Mouse (Mus musculus) testis, adult 2 months (tissue): ENCODE results near the gene Iqsec3. TPM values are rescaled to one million over a fixed set of nuclear protein-coding genes. Genes with fewer than 3 reads are reported as not detected.

Experiments used
- H3K27ac ChIP-seq: fragments of 200-500 bp; 2 replicates; pipeline ENCODE4 v1.5.1; 2012; ENCODE audit warnings: low read depth, low read length; ENCODE audit not compliant: control insufficient read depth, insufficient read depth
- H3K27me3 ChIP-seq: fragments of 200-500 bp; 2 replicates; pipeline ENCODE4 v1.6.1; 2012; ENCODE audit warnings: mild to moderate bottlenecking, low read length, moderate library complexity; ENCODE audit not compliant: control insufficient read depth, insufficient read depth
- H3K36me3 ChIP-seq: fragments of 200-500 bp; 2 replicates; pipeline ENCODE4 v1.6.1; 2012; ENCODE audit warnings: mild to moderate bottlenecking, low read length; ENCODE audit not compliant: control insufficient read depth, insufficient read depth
- H3K4me1 ChIP-seq: fragments of 200-500 bp; 2 replicates; pipeline ENCODE4 v1.6.1; 2012; ENCODE audit warnings: low read length; ENCODE audit not compliant: control insufficient read depth, insufficient read depth
- H3K4me3 ChIP-seq: fragments of 200-500 bp; 2 replicates; pipeline ENCODE4 v1.5.1; 2012; ENCODE audit warnings: low read depth, mild to moderate bottlenecking, low read length, moderate library complexity, mixed read lengths; ENCODE audit not compliant: control insufficient read depth
- CTCF ChIP-seq: fragments of 200-500 bp; IDR thresholded peaks from 2 replicates; pipeline ENCODE4 v1.5.1; 2012; ENCODE audit warnings: low read depth, mild to moderate bottlenecking, inconsistent platforms, low read length, moderate library complexity; ENCODE audit not compliant: control insufficient read depth, insufficient read depth, insufficient replicate concordance
- POLR2A ChIP-seq: fragments of 200-500 bp; IDR thresholded peaks from 2 replicates; pipeline ENCODE4 v1.6.1; 2012; ENCODE audit warnings: low read depth, mild to moderate bottlenecking, inconsistent platforms, low read length, moderate library complexity; ENCODE audit not compliant: control insufficient read depth
- polyA plus RNA-seq: library from polyadenylated mRNA; depleted of rRNA; stranded (reverse); fragments of >200 nt; gene quantifications from 2 replicates; pipeline ENCODE4 v1.2.3, GENCODE M21; 2012

Iqsec3 gene
- polyA plus RNA-seq, 1 experiment, result 0.26 TPM

- Histone ChIP-seq H3K27me3 (no peaks in the 10 kb centered on the region), H3K36me3 (no peaks in the 10 kb centered on the region), H3K4me3 (no peak overlapping the region), H3K27ac (no peak overlapping the region), H3K4me1 (no peaks in the 10 kb centered on the region)
- no peak for TF ChIP-seq POLR2A
These were observed 18.7 kb downstream of the Iqsec3 start for GRCm38 (mm10) chr6:121454549-121455494.

DNA sequence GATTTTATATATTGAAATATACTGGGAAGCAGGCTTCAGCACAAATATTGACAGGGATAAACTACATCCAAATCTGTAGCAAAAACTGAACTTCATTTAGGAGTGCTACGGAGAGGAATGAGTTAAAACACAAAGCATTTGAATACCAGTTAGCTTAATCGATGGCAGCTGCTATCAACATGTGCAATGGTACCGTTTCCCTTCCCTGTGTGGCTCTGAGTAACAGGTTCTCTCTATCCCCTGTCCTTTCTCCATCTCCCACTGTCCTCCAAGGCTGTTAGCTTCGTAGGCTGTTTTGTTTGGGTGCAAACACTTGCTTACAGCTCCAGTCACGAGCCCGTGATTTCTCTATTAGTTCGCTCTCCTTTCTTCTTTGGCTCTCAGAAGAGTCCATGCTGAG, 19.7 kb downstream of the Iqsec3 start:
- H3K4me1 ChIP-seq, result no peaks in the 10 kb centered on the region
- no peaks in the 10 kb centered on the region for H3K36me3 ChIP-seq
- no peak for TF ChIP-seq CTCF
- no peak for TF ChIP-seq POLR2A
- no peak overlapping the region for H3K4me3 ChIP-seq
- H3K27ac ChIP-seq, result no peak overlapping the region
- no peaks in the 10 kb centered on the region for H3K27me3 ChIP-seq

DNA sequence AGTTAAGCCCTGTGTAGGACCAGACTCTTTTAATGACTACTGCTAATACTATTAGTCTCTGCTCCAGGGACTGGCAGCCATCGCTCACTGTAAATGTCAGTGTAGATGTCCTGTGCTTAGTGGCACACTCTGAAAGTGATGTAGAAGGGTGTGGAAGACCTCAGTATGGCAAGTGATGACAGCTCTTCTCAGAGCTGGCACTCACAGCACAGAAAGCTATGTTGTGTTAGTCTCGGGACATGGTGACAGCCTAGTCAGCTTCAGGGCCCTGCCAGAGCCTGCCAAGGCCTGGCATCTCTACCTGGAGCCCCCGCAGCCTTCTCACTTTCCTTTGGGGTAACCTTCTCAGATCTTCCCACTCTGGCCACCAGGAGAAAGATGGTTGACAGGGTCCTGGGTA, 21.8 kb downstream of the Iqsec3 start:
- H3K27me3 ChIP-seq, result no peaks in the 10 kb centered on the region
- no peak for TF ChIP-seq CTCF
- no peak for TF ChIP-seq POLR2A
- H3K4me3 ChIP-seq, result no peak overlapping the region
- H3K4me1 ChIP-seq, result no peaks in the 10 kb centered on the region
- H3K27ac ChIP-seq, result no peak overlapping the region
- H3K36me3 ChIP-seq, result no peaks in the 10 kb centered on the region

GRCm38 (mm10) chr6:121440696-121441220, 32.7 kb downstream of the Iqsec3 start:
- H3K27ac ChIP-seq, result no peak overlapping the region
- H3K4me1 ChIP-seq, result no peaks in the 10 kb centered on the region
- no peaks in the 10 kb centered on the region for H3K36me3 ChIP-seq
- TF ChIP-seq POLR2A, result no peak
- TF ChIP-seq CTCF, result no peak
- H3K27me3 ChIP-seq, result no peaks in the 10 kb centered on the region
- H3K4me3 ChIP-seq, result no peak overlapping the region

GRCm38 (mm10) chr6:121424830-121425229, 48.6 kb downstream of the Iqsec3 start:
- H3K27ac ChIP-seq, result no peak overlapping the region
- no peaks in the 10 kb centered on the region for H3K36me3 ChIP-seq
- peaks cover 4% of the 10 kb centered on the region for H3K4me1 ChIP-seq
- TF ChIP-seq CTCF (no peak), POLR2A (no peak)
- H3K4me3 ChIP-seq, result no peak overlapping the region
- no peaks in the 10 kb centered on the region for H3K27me3 ChIP-seq

DNA sequence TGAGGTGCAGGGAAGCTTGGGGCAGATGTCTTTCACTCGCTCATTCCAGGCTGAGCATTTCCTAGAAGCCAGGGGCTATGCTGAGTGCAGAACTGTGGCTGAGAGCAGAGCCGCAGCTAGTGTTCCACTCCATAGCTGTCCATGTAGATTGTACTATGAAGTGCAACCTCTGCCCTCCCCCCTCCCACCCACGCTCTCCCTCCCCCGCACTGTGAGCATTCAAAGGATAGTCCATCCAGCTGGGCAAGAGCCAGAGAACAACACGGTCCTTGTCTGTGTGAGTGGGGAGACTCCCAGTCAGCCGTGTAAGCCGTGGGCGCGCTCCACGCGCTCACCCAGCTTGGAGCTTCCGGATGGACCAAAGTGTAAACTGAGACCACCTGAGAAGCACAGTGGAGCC, 49.1 kb downstream of the Iqsec3 start:
- Histone ChIP-seq H3K27ac (no peak overlapping the region), H3K36me3 (no peaks in the 10 kb centered on the region), H3K4me3 (no peak overlapping the region), H3K4me1 (peaks cover 4% of the 10 kb centered on the region), H3K27me3 (no peaks in the 10 kb centered on the region)
- TF ChIP-seq CTCF (no peak), POLR2A (no peak)

- no peaks in the 10 kb centered on the region for H3K27me3 ChIP-seq
- no peak overlapping the region for H3K27ac ChIP-seq
- no peaks in the 10 kb centered on the region; the same call in 1 of the 2 replicates for H3K4me1 ChIP-seq
- no peaks in the 10 kb centered on the region for H3K36me3 ChIP-seq
- H3K4me3 ChIP-seq, result no peak overlapping the region; the same call in 1 of the 2 replicates
- TF ChIP-seq POLR2A (no peak), CTCF (no peak)
These were observed 60.8 kb downstream of the Iqsec3 start for GRCm38 (mm10) chr6:121412558-121413297.
